Mouse (Mus musculus) embryonic facial prominence, embryonic 13.5 days (tissue): ENCODE measurements around the gene Wdr48. TPM values are rescaled to one million over a fixed set of nuclear protein-coding genes. Genes with fewer than 3 reads are reported as not detected.
A peak's percentile ranks its signal among the peaks of the same experiment; 100 is the strongest.

ENCODE experiments used
- ATAC-seq: fragments of 200-750 bp; cut with Nextera tagmentation; 2 replicates; pipeline ENCODE4 v1.8.0; 2017; ENCODE audit warnings: low read depth; ENCODE audit not compliant: insufficient number of reproducible peaks, insufficient read depth, low FRiP score, low TSS enrichment
- H3K27ac ChIP-seq: fragments of 300-500 bp; sonication (generic); 2 replicates; pipeline ENCODE4 v1.5.1; 2015; ENCODE audit warnings: moderate library complexity, mild to moderate bottlenecking, inconsistent platforms
- H3K27me3 ChIP-seq: fragments of 300-500 bp; sonication (generic); 2 replicates; pipeline ENCODE4 v1.6.1; 2015; ENCODE audit warnings: mild to moderate bottlenecking, inconsistent platforms
- H3K36me3 ChIP-seq: fragments of 300-500 bp; sonication (generic); 2 replicates; pipeline ENCODE4 v1.6.1; 2015; ENCODE audit warnings: mild to moderate bottlenecking, inconsistent platforms
- H3K4me1 ChIP-seq: fragments of 300-500 bp; sonication (generic); 2 replicates; pipeline ENCODE4 v1.6.1; 2015; ENCODE audit warnings: inconsistent platforms
- H3K4me2 ChIP-seq: fragments of 300-500 bp; sonication (generic); 2 replicates; pipeline ENCODE4 v1.6.1; 2015; ENCODE audit warnings: moderate library complexity, mild to moderate bottlenecking, inconsistent platforms
- H3K4me3 ChIP-seq: fragments of 300-500 bp; sonication (generic); 2 replicates; pipeline ENCODE4 v1.5.1; 2015; ENCODE audit warnings: mild to moderate bottlenecking, inconsistent platforms
- H3K9ac ChIP-seq: fragments of 300-500 bp; sonication (generic); 2 replicates; pipeline ENCODE4 v1.6.1; 2015; ENCODE audit warnings: mild to moderate bottlenecking, inconsistent platforms
- H3K9me3 ChIP-seq: fragments of 300-500 bp; sonication (generic); 2 replicates; pipeline ENCODE4 v1.6.1; 2016; ENCODE audit warnings: inconsistent platforms
- WGBS: fragments of 180-500 bp; shearing (Covaris S2); methylation state at CpG from one replicate; pipeline ENCODE4 v1.1.7; 2015; ENCODE audit warnings: mixed read lengths; 5-methylcytosine and 5-hydroxymethylcytosine counted together
- polyA plus RNA-seq: library from polyadenylated mRNA; unstranded; fragments of >200 nt; fragmentation: Nextera tagmentation; extraction: Ambion mirVana; gene quantifications from 2 replicates; pipeline ENCODE4 v1.2.1, GENCODE M21; 2015

Gene Wdr48
- 53.3 and 58.1 TPM in 2 replicates for polyA plus RNA-seq

- Histone ChIP-seq H3K9me3 (no peaks in the 10 kb centered on the region), H3K4me3 (peak within 1 kb of the TSS; percentile 95), H3K27ac (peak within 1 kb of the TSS; percentile 86), H3K4me1 (peaks cover 15% of the 10 kb centered on the region), H3K9ac (peak within 1 kb of the TSS; percentile 92), H3K36me3 (no peaks in the 10 kb centered on the region), H3K27me3 (no peaks in the 10 kb centered on the region), H3K4me2 (peak within 1 kb of the TSS; percentile 93)
- ATAC-seq, result peak; percentile 99
- WGBS, result 4% methylated on average over 34 of the region's 34 CpGs
Observed at GRCm38 (mm10) chr9:119894339-119895009, at the start of gene Wdr48. Gene Wdr48 (plus strand): TSS chr9:119894878.

- ATAC-seq, result no peak
- WGBS, result 65% methylated on average over 6 of the region's 6 CpGs
- H3K4me2 ChIP-seq, result no peak overlapping the region
Observed at GRCm38 (mm10) chr9:119847187-119847586, 47.5 kb upstream of the Wdr48 start.

GRCm38 (mm10) chr9:119848671-119849070 is 46.0 kb upstream of the Wdr48 start:
- Histone ChIP-seq H3K4me2 (no peak overlapping the region), H3K4me3 (no peak overlapping the region), H3K36me3 (no peaks in the 10 kb centered on the region), H3K9ac (no peak overlapping the region), H3K9me3 (no peaks in the 10 kb centered on the region), H3K4me1 (peaks cover 4% of the 10 kb centered on the region; the same call in 1 of the 2 replicates), H3K27ac (no peak overlapping the region), H3K27me3 (no peaks in the 10 kb centered on the region)
- 42% methylated on average over 7 of the region's 7 CpGs for WGBS
- no peak for ATAC-seq

More at GRCm38 (mm10) chr9:119847187-119847586, 47.5 kb upstream of the Wdr48 start:
- no peak overlapping the region for H3K4me3 ChIP-seq
- no peak overlapping the region for H3K9ac ChIP-seq
- no peaks in the 10 kb centered on the region for H3K36me3 ChIP-seq
- no peaks in the 10 kb centered on the region for H3K27me3 ChIP-seq
- H3K4me1 ChIP-seq, result peaks cover 8% of the 10 kb centered on the region; the same call in 1 of the 2 replicates
- H3K27ac ChIP-seq, result no peak overlapping the region
- H3K9me3 ChIP-seq, result no peaks in the 10 kb centered on the region

GRCm38 (mm10) chr9:119849214-119849613 is 45.5 kb upstream of the Wdr48 start:
- H3K4me1 ChIP-seq, result peaks cover 4% of the 10 kb centered on the region; the same call in 1 of the 2 replicates
- no peak overlapping the region for H3K4me2 ChIP-seq
- H3K36me3 ChIP-seq, result no peaks in the 10 kb centered on the region
- WGBS, result 28% methylated on average over 8 of the region's 8 CpGs
- H3K4me3 ChIP-seq, result no peak overlapping the region
- H3K9me3 ChIP-seq, result no peaks in the 10 kb centered on the region
- ATAC-seq, result no peak
- no peak overlapping the region for H3K9ac ChIP-seq
- no peak overlapping the region for H3K27ac ChIP-seq
- no peaks in the 10 kb centered on the region for H3K27me3 ChIP-seq

DNA sequence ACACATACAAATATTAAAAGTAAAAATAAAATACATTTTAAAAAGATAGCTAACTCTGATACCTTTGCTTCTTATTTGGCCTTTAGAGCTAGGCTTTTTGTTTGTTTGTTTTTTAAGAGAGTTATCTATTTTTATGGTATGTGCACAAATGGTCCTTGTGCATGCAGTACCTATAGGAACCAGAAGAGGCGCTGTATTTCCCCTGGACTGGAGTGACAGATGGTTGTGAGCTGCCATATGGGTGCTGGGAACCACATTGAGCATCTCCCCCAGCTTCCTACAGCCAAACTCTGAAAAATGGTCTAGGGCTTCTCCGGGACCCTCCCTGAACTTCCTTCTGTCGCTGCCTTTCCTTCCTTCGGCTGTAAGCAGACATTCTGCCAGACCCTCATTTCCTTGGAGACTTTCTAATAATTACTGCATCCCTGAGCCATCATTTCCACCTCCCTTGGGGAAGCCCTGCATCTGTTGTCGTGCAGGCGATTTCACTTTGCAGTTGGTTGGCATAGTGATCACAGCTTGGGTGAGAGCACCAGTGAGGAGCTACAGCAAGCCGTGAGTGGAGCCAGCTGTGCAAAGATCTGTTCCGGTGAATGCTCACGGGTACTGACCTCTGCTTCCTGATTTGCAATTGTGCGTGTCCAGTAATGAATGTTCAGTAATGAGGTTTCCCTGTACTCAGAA is 42.2 kb upstream of the Wdr48 start:
- no peak for ATAC-seq
- no peak overlapping the region for H3K27ac ChIP-seq

GRCm38 (mm10) chr9:119853071-119853846 is 41.4 kb upstream of the Wdr48 start:
- Histone ChIP-seq H3K36me3 (no peaks in the 10 kb centered on the region), H3K4me1 (peaks cover 4% of the 10 kb centered on the region; the same call in 1 of the 2 replicates), H3K9me3 (peaks cover 11% of the 10 kb centered on the region; the same call in 1 of the 2 replicates), H3K27me3 (no peaks in the 10 kb centered on the region), H3K4me2 (no peak overlapping the region), H3K27ac (no peak overlapping the region), H3K9ac (no peak overlapping the region), H3K4me3 (no peak overlapping the region)
- 76% methylated on average over 2 of the region's 2 CpGs for WGBS
- ATAC-seq, result no peak

More for the DNA sequence above, 42.2 kb upstream of the Wdr48 start:
- Histone ChIP-seq H3K36me3 (no peaks in the 10 kb centered on the region), H3K9me3 (peaks cover 5% of the 10 kb centered on the region; the same call in 1 of the 2 replicates), H3K4me1 (peaks cover 4% of the 10 kb centered on the region; the same call in 1 of the 2 replicates), H3K27me3 (no peaks in the 10 kb centered on the region), H3K4me3 (no peak overlapping the region), H3K9ac (no peak overlapping the region), H3K4me2 (no peak overlapping the region)
- WGBS, result 68% methylated on average over 10 of the region's 10 CpGs

DNA sequence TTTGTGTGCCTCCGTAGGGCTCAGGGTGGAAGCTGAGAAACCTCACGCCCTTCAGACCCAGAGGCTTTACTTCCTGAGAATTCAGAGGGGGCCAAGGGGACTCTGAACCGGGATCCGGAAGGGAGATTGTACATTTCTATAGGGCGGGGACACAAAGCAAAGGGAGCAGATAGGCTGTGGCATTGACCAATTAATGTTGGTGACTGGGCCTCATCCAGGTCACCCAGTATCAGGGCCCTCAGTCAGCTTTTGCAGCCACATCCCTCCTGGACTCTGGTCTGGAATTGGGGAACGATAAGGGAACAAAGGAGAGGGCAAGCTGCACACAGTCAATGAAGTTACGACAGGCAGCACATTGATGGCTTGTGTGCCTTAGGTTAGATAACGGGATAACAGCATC is 40.5 kb upstream of the Wdr48 start:
- Histone ChIP-seq H3K36me3 (no peaks in the 10 kb centered on the region), H3K9ac (no peak overlapping the region), H3K4me2 (no peak overlapping the region), H3K4me3 (no peak overlapping the region), H3K27me3 (no peaks in the 10 kb centered on the region), H3K4me1 (no peaks in the 10 kb centered on the region), H3K27ac (no peak overlapping the region), H3K9me3 (peaks cover 11% of the 10 kb centered on the region; the same call in 1 of the 2 replicates)
- 44% methylated on average over 8 of the region's 8 CpGs for WGBS
- ATAC-seq, result no peak

- Histone ChIP-seq H3K9ac (no peak overlapping the region), H3K4me1 (peaks cover 5% of the 10 kb centered on the region; the same call in 1 of the 2 replicates), H3K9me3 (no peaks in the 10 kb centered on the region), H3K4me3 (no peak overlapping the region), H3K36me3 (no peaks in the 10 kb centered on the region), H3K4me2 (no peak overlapping the region), H3K27ac (no peak overlapping the region), H3K27me3 (no peaks in the 10 kb centered on the region)
- no peak for ATAC-seq
- 76% methylated on average over 4 of the region's 4 CpGs for WGBS
Observed at GRCm38 (mm10) chr9:119887144-119887901, 7.4 kb upstream of the Wdr48 start.

DNA sequence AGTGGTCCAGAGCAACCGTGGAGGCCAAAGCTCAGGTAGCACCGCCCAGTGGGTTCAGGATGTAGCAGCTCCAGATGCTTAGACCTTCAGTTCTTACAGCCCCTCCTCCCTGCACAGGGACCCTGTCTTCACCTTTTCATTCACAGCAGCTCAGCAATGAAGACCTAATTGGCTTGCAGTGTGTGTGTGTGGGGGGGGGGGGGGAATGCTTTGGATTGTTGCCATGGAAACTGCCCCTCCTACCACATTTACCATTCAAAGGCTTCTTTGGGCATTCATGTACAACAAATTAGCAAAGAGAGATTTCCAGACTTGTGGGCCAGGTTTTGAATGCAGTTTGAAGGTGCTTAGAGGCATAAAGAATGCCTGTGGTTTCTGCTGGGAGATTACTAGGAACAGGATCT is 5.8 kb upstream of the Wdr48 start:
- H3K27ac ChIP-seq, result no peak overlapping the region
- 37% methylated on average over 2 of the region's 2 CpGs for WGBS
- 0 out of 2 replicates have a peak overlapping the region, but pooled peaks have one; percentile 27 for H3K9ac ChIP-seq
- H3K4me1 ChIP-seq, result peaks cover 5% of the 10 kb centered on the region; the same call in 1 of the 2 replicates
- H3K27me3 ChIP-seq, result no peaks in the 10 kb centered on the region
- no peak overlapping the region for H3K4me2 ChIP-seq
- no peak overlapping the region for H3K4me3 ChIP-seq
- H3K9me3 ChIP-seq, result no peaks in the 10 kb centered on the region
- ATAC-seq, result peak; percentile 37; the same call in 1 of the 2 replicates
- no peaks in the 10 kb centered on the region for H3K36me3 ChIP-seq

- Histone ChIP-seq H3K4me1 (peaks cover 9% of the 10 kb centered on the region), H3K36me3 (no peaks in the 10 kb centered on the region), H3K27ac (no peak overlapping the region), H3K4me2 (no peak overlapping the region), H3K27me3 (no peaks in the 10 kb centered on the region), H3K4me3 (no peak overlapping the region), H3K9ac (0 out of 2 replicates have a peak overlapping the region, but pooled peaks have one; percentile 27), H3K9me3 (no peaks in the 10 kb centered on the region)
- 81% methylated on average over 9 of the region's 9 CpGs for WGBS
- no peak for ATAC-seq
Observed at GRCm38 (mm10) chr9:119889446-119889845, 5.2 kb upstream of the Wdr48 start.

GRCm38 (mm10) chr9:119890692-119891091 is 4.0 kb upstream of the Wdr48 start:
- no peak overlapping the region for H3K4me3 ChIP-seq
- H3K4me2 ChIP-seq, result no peak overlapping the region
- H3K36me3 ChIP-seq, result no peaks in the 10 kb centered on the region
- no peak overlapping the region for H3K27ac ChIP-seq
- ATAC-seq, result no peak
- 39% methylated on average over 2 of the region's 2 CpGs for WGBS
- no peaks in the 10 kb centered on the region for H3K27me3 ChIP-seq
- H3K9me3 ChIP-seq, result no peaks in the 10 kb centered on the region
- H3K9ac ChIP-seq, result no peak overlapping the region
- H3K4me1 ChIP-seq, result peaks cover 13% of the 10 kb centered on the region
